Comparison of ENCODE assay signal across 16 mouse cellular contexts in the genomic region with DNA sequence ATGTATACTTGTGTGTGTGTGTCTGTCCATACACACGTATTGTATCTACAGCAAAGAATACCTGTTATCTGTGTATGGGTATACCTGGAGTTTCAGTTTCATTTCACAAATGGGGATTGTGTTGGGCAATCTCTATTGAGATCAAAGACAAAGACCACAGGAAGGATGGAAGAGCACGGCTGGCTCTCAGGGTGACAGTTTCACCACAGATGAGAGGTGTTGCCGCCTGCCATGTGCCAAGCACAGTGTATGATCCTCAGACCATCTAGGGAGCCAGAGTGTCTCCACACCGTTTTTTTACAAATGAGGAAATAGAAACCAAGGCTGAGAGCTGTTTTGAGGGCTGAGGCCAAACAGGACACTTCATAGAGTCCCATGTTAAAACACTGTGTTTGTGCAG. TPM values are rescaled to one million over a fixed set of nuclear protein-coding genes. Genes with fewer than 3 reads are reported as not detected.
DNase-seq lines count a peak whose midpoint lies in the region; ATAC-seq lines count a peak whose summit lies in the region.
"Had no signal": no experiment of that assay in that cellular context is flagged by ENCODE, and none has a peak within 500 bp of the region (broad histone marks: within the 10 kb centered on the region; RNA-seq: fewer than 3 reads in every experiment).

No protein-coding gene starts in this region.

- H3K27ac ChIP-seq in forebrain, embryonic 13.5 days = no peak overlapping the region
- H3K27ac ChIP-seq: gastrocnemius, adult 2 months; heart, adult 2 months; hindbrain, embryonic 14.5 days; midbrain, embryonic 10.5 days had no signal

- H3K4me2 ChIP-seq in forebrain, embryonic 13.5 days = no peak overlapping the region
- H3K4me2 ChIP-seq: hindbrain, embryonic 14.5 days; lung, embryonic 14.5 days had no signal

- no peaks in the 10 kb centered on the region for H3K27me3 ChIP-seq in forebrain, embryonic 13.5 days
- H3K27me3 ChIP-seq: CH12.LX had no signal

- peak; percentile 27 for DNase-seq in lung, postnatal 36 days
- no peak for DNase-seq in lung, postnatal 10 days
- DNase-seq in cerebellum, postnatal 36 days = no peak
- DNase-seq: forebrain, postnatal 0 days; gastrocnemius, adult 2 months; heart, adult 2 months; heart, postnatal 10 days; kidney, adult 2 months; lung, embryonic 14.5 days had no signal

- H3K4me1 ChIP-seq in forebrain, embryonic 13.5 days = no peaks in the 10 kb centered on the region
- H3K4me1 ChIP-seq: midbrain, embryonic 10.5 days had no signal

- no peak overlapping the region for H3K9ac ChIP-seq in forebrain, embryonic 13.5 days
- H3K9ac ChIP-seq: forebrain, postnatal 0 days; hindbrain, embryonic 14.5 days; lung, embryonic 14.5 days had no signal

- WGBS in forebrain, embryonic 13.5 days = 85% methylated on average over 4 of the region's 4 CpGs

- ATAC-seq in CD4-positive, CD25-positive, alpha-beta regulatory T cell, adult 4 months = peak; percentile 75
- ATAC-seq in inflammation-experienced regulatory T-cells, adult 6 months = peak; percentile 64
- peak; percentile 31; the same call in 1 of the 2 replicates for ATAC-seq in neutrophil, adult 5-6 weeks (ENCODE audit: extremely low read depth, insufficient number of reproducible peaks, low FRiP score, poor library complexity, severe bottlenecking)
- no peak for ATAC-seq in forebrain, embryonic 13.5 days
- ATAC-seq: forebrain, postnatal 0 days had no signal

- no peaks in the 10 kb centered on the region for H3K9me3 ChIP-seq in forebrain, embryonic 13.5 days (replicated peaks)
- H3K9me3 ChIP-seq: midbrain, embryonic 10.5 days had no signal

- H3K4me3 ChIP-seq in forebrain, embryonic 13.5 days = no peak overlapping the region
- H3K4me3 ChIP-seq: gastrocnemius, adult 2 months; heart, adult 2 months; midbrain, embryonic 10.5 days had no signal

- no peaks in the 10 kb centered on the region for H3K36me3 ChIP-seq in forebrain, embryonic 13.5 days (ENCODE audit: poor library complexity, severe bottlenecking)
- H3K36me3 ChIP-seq: midbrain, embryonic 10.5 days had no signal

RNA-seq across cellular contexts. Expression of a gene that starts 32.7 kb away (rescaled TPM):
- polyA plus RNA-seq in CD4-positive, CD25-positive, alpha-beta regulatory T cell, adult 4 months (2017; shearing (Covaris generic)) = under 1 TPM; 0.24 to 0.96 TPM
- polyA plus RNA-seq in inflammation-experienced regulatory T-cells, adult 6 months (2017; shearing (Covaris generic)) = 1 to 10 TPM in 1 of 3 experiments, under 1 TPM in 2; 0.21 to 7.4 (median 0.91) TPM
- 64.2 and 76.6 TPM in 2 replicates for total RNA-seq in neutrophil, adult 5-6 weeks (2017)
- 0.09 TPM in 1 of 2 replicates, not detected in the other for polyA plus RNA-seq in forebrain, embryonic 13.5 days (2015; fragmentation: Nextera tagmentation; extraction: Ambion mirVana)
- total RNA-seq: forebrain, postnatal 0 days had no signal
